Mouse (Mus musculus): ENCODE measurements around the gene Otx2.

- no peak for TF ChIP-seq CTCF (IDR thresholded peaks at IDR 0.05; ENCODE audit: low read depth, low read length)
- TF ChIP-seq POLR2A (IDR thresholded peaks at IDR 0.05; ENCODE audit: extremely low read depth, insufficient read depth, low read length), result no peak
Measured at GRCm38 (mm10) chr14:48629404-48629803, 44.2 kb downstream of the Otx2 start.

Measured in liver, adult 2 months (tissue).